Mouse (Mus musculus) CD4-positive, CD25-positive, alpha-beta regulatory T cell (primary cell): ENCODE data around the gene Atg2b. TPM values are rescaled to one million over a fixed set of nuclear protein-coding genes. Genes with fewer than 3 reads are reported as not detected.

Experiments
- polyA plus RNA-seq: library from polyadenylated mRNA; unstranded; fragments of 100-300 nt; shearing (Covaris generic); gene quantifications from one replicate; pipeline ENCODE4 v1.2.1, GENCODE M21; 2017

Gene Atg2b
- 23.0 TPM for polyA plus RNA-seq

GRCm38 (mm10) chr12:105685001-105685691, at the start of gene Atg2b:
TSS of gene Atg2b (minus strand) at chr12:105685211.

GRCm38 (mm10) chr12:105705799-105706487, 20.9 kb upstream of the Atg2b start, which contains the start of gene Ak7:
TSS of gene Ak7 (plus strand) at chr12:105705976.

GRCm38 (mm10) chr12:105683933-105684901, 794 bp downstream of the Atg2b start, which contains the start of gene Gskip:
TSS of gene Gskip (plus strand) at chr12:105684829.

GRCm38 (mm10) chr12:105602581-105603210, 82.3 kb downstream of the Atg2b start, which contains the start of gene Bdkrb1:
TSS of gene Bdkrb1 (plus strand) at chr12:105603085.

Other genes with a start within 250 kb of the Atg2b start
- gene D430019H16Rik, start 231.4 kb downstream of the Atg2b start, polyA plus RNA-seq = 0.28 TPM
- gene Bdkrb2, start 122.0 kb downstream of the Atg2b start, polyA plus RNA-seq = not detected
- gene Bdkrb1, start 82.1 kb downstream of the Atg2b start, polyA plus RNA-seq = 0.22 TPM
- gene Gskip, start 382 bp downstream of the Atg2b start, polyA plus RNA-seq = 41.6 TPM
- gene Ak7, start 20.8 kb upstream of the Atg2b start, polyA plus RNA-seq = 0.61 TPM
- gene Papola, start 99.5 kb upstream of the Atg2b start, polyA plus RNA-seq = 252 TPM